Mouse (Mus musculus) granulocyte monocyte progenitor cell, adult 5-6 weeks (primary cell): ENCODE results near the gene Setd3. TPM values are rescaled to one million over a fixed set of nuclear protein-coding genes. Genes with fewer than 3 reads are reported as not detected.

Experiments
- ATAC-seq: replicated peaks from 2 replicates; pipeline ENCODE4 v1.8.0; 2016; ENCODE audit warnings: mild to moderate bottlenecking, moderate TSS enrichment, inconsistent platforms; ENCODE audit not compliant: poor library complexity, severe bottlenecking
- total RNA-seq, 2 experiments: library from RNA; stranded (forward) in 1 of 2; stranded (reverse) in 1 of 2; fragments of 200-712, 200-1000 nt in 1 of 2; fragments of >200 nt in 1 of 2; fragmentation: Nextera tagmentation in 1 of 2; gene quantifications; 2 replicates each; pipeline ENCODE4 v1.2.3; 2014 to 2017

Gene Setd3
- total RNA-seq, 2 experiments from 2014 or later, result 52.4 to 78.1 TPM

GRCm38 (mm10) chr12:108098201-108098980 lies 80.7 kb downstream of the Setd3 start:
- ATAC-seq, result no peak

GRCm38 (mm10) chr12:108097643-108098042 lies 81.5 kb downstream of the Setd3 start:
- ATAC-seq, result no peak

GRCm38 (mm10) chr12:108088253-108088652 lies 90.9 kb downstream of the Setd3 start:
- peak; percentile 70 for ATAC-seq

GRCm38 (mm10) chr12:108087489-108087888 lies 91.6 kb downstream of the Setd3 start:
- peak; percentile 4; the same call in 1 of the 2 replicates for ATAC-seq

- ATAC-seq, result no peak
Measured at GRCm38 (mm10) chr12:108078122-108078752, 100.9 kb downstream of the Setd3 start.

GRCm38 (mm10) chr12:108072907-108073306 lies 106.2 kb downstream of the Setd3 start:
- ATAC-seq, result no peak

GRCm38 (mm10) chr12:108070685-108071662 lies 108.1 kb downstream of the Setd3 start:
- no peak for ATAC-seq

- no peak for ATAC-seq
Measured at GRCm38 (mm10) chr12:108069504-108069903, 109.6 kb downstream of the Setd3 start.

- ATAC-seq, result no peak
Measured at GRCm38 (mm10) chr12:108067811-108068375, 111.2 kb downstream of the Setd3 start.

- no peak for ATAC-seq
Measured at GRCm38 (mm10) chr12:108067231-108067630, 111.9 kb downstream of the Setd3 start.

- ATAC-seq, result no peak
Measured at GRCm38 (mm10) chr12:108064396-108064998, 114.6 kb downstream of the Setd3 start.

GRCm38 (mm10) chr12:108063986-108064385 lies 115.1 kb downstream of the Setd3 start:
- ATAC-seq, result no peak

GRCm38 (mm10) chr12:108062137-108062536 lies 117.0 kb downstream of the Setd3 start:
- ATAC-seq, result no peak

- no peak for ATAC-seq
Measured at GRCm38 (mm10) chr12:108061661-108062060, 117.5 kb downstream of the Setd3 start.

Other genes starting within 250 kb of the Setd3 start
- not detected in 2 replicates for gene Bcl11b, start 175.7 kb downstream of the Setd3 start, total RNA-seq (2014; fragmentation: Nextera tagmentation)
- gene Bcl11b, start 175.7 kb downstream of the Setd3 start, total RNA-seq (2017), result not detected in 2 replicates
- 62.2 and 74.2 TPM in 2 replicates for gene Ccnk, start 265 bp upstream of the Setd3 start, total RNA-seq (2014; fragmentation: Nextera tagmentation)
- 7.4 and 15.4 TPM in 2 replicates for gene Ccnk, start 265 bp upstream of the Setd3 start, total RNA-seq (2017)
- 0.95 and 1.7 TPM in 2 replicates for gene Ccdc85c, start 96.1 kb upstream of the Setd3 start, total RNA-seq (2014; fragmentation: Nextera tagmentation)
- 0.90 and 2.4 TPM in 2 replicates for gene Ccdc85c, start 96.1 kb upstream of the Setd3 start, total RNA-seq (2017)
- not detected in 2 replicates for gene Hhipl1, start 127.0 kb upstream of the Setd3 start, total RNA-seq (2014; fragmentation: Nextera tagmentation)
- not detected in 2 replicates for gene Hhipl1, start 127.0 kb upstream of the Setd3 start, total RNA-seq (2017)
- gene Cyp46a1, start 155.1 kb upstream of the Setd3 start, total RNA-seq (2014; fragmentation: Nextera tagmentation), result not detected in 2 replicates
- not detected in 2 replicates for gene Cyp46a1, start 155.1 kb upstream of the Setd3 start, total RNA-seq (2017)
- gene Eml1, start 191.6 kb upstream of the Setd3 start, total RNA-seq (2014; fragmentation: Nextera tagmentation), result not detected in 2 replicates
- gene Eml1, start 191.6 kb upstream of the Setd3 start, total RNA-seq (2017), result not detected in 2 replicates